Mouse (Mus musculus): ENCODE data around the gene Ash1l.

- TF ChIP-seq CTCF (IDR thresholded peaks at IDR 0.05; ENCODE audit: extremely low read depth, insufficient read depth, low read length) = no peak
- TF ChIP-seq POLR2A (IDR thresholded peaks at IDR 0.05; ENCODE audit: extremely low read depth, insufficient read depth, low read length) = no peak
These were observed 45.6 kb upstream of the Ash1l start for GRCm38 (mm10) chr3:88904803-88905202.

Data from cortical plate, adult 2 months (tissue).